Mouse (Mus musculus) heart, embryonic 15.5 days (tissue): ENCODE results near the gene Lrrc36. TPM values are rescaled to one million over a fixed set of nuclear protein-coding genes. Genes with fewer than 3 reads are reported as not detected.

ENCODE experiments used
- ATAC-seq: fragments of 200-750 bp; cut with Nextera tagmentation; replicated peaks from 2 replicates; pipeline ENCODE4 v1.8.0; 2017; ENCODE audit warnings: low read depth, moderate TSS enrichment; ENCODE audit not compliant: insufficient number of reproducible peaks, insufficient read depth, low FRiP score
- H3K27ac ChIP-seq: fragments of 300-500 bp; sonication (generic); 2 replicates; pipeline ENCODE4 v1.5.1; 2015; ENCODE audit warnings: mild to moderate bottlenecking, inconsistent platforms
- H3K27me3 ChIP-seq: fragments of 300-500 bp; sonication (generic); 2 replicates; pipeline ENCODE4 v1.6.1; 2015; ENCODE audit warnings: inconsistent platforms
- H3K36me3 ChIP-seq: fragments of 300-500 bp; sonication (generic); 2 replicates; pipeline ENCODE4 v1.6.1; 2015; ENCODE audit warnings: mild to moderate bottlenecking, inconsistent platforms
- H3K4me1 ChIP-seq: fragments of 300-500 bp; sonication (generic); replicated peaks from 2 replicates; pipeline ENCODE4 v1.6.1; 2015; ENCODE audit warnings: inconsistent platforms
- H3K4me2 ChIP-seq: fragments of 300-500 bp; sonication (generic); 2 replicates; pipeline ENCODE4 v1.6.1; 2015; ENCODE audit warnings: inconsistent platforms, mild to moderate bottlenecking, moderate library complexity
- H3K4me3 ChIP-seq: fragments of 300-500 bp; sonication (generic); 2 replicates; pipeline ENCODE4 v1.5.1; 2015; ENCODE audit warnings: mild to moderate bottlenecking, inconsistent platforms
- H3K9ac ChIP-seq: fragments of 300-500 bp; sonication (generic); 2 replicates; pipeline ENCODE4 v1.6.1; 2015; ENCODE audit warnings: mild to moderate bottlenecking, inconsistent platforms
- H3K9me3 ChIP-seq: fragments of 300-500 bp; sonication (generic); replicated peaks from 2 replicates; pipeline ENCODE4 v1.6.1; 2016; ENCODE audit warnings: inconsistent platforms
- WGBS: fragments of 180-500 bp; shearing (Covaris S2); methylation state at CpG from one replicate; pipeline ENCODE4 v1.1.7; 2015; ENCODE audit warnings: mixed read lengths; 5-methylcytosine and 5-hydroxymethylcytosine counted together
- polyA plus RNA-seq: library from polyadenylated mRNA; unstranded; fragments of >200 nt; fragmentation: Nextera tagmentation; extraction: Ambion mirVana; gene quantifications from 2 replicates; pipeline ENCODE4 v1.2.1, GENCODE M21; 2015

The Lrrc36 gene
- polyA plus RNA-seq, 1 experiment from 2014 or later: 0.19 TPM

DNA sequence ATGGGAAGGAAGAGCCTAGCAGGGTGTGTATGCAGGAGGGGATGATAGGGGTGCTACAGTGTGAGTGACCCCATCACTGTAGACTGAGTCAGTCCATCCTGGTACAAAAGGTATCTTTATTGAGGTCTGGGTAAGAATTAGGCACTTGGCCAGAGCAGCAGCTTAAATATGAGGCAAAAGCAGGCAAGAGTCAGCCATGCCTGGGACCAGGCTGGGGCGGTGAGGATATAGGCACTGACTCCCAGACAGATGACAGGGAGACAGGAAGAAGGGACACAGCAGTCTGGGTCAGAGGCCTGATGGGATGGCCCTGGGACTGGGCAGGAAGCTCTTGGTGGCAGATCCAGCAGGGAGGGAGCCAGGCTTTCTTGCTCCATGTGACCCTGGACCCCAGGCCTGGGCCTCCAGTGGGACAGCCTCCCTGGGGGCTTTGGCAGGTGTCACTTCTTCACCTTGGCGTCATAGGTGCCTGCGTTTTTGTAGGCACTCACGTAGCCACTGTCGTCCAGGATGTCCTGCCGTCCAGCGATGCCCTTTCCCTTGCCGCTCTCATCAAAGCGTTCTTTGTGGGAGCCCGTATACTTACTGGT lies 54.1 kb downstream of the Lrrc36 start:
- no peak overlapping the region for H3K9ac ChIP-seq
- no peak for ATAC-seq
- H3K36me3 ChIP-seq: no peaks in the 10 kb centered on the region
- H3K4me3 ChIP-seq: no peak overlapping the region
- H3K27me3 ChIP-seq: 0 out of 2 replicates have a peak, but pooled peaks cover under 1% of the 10 kb centered on the region
- H3K27ac ChIP-seq: no peak overlapping the region
- H3K4me1 ChIP-seq: peaks cover 31% of the 10 kb centered on the region
- H3K9me3 ChIP-seq: no peaks in the 10 kb centered on the region
- WGBS: 92% methylated on average over 10 of the region's 10 CpGs
- H3K4me2 ChIP-seq: no peak overlapping the region

DNA sequence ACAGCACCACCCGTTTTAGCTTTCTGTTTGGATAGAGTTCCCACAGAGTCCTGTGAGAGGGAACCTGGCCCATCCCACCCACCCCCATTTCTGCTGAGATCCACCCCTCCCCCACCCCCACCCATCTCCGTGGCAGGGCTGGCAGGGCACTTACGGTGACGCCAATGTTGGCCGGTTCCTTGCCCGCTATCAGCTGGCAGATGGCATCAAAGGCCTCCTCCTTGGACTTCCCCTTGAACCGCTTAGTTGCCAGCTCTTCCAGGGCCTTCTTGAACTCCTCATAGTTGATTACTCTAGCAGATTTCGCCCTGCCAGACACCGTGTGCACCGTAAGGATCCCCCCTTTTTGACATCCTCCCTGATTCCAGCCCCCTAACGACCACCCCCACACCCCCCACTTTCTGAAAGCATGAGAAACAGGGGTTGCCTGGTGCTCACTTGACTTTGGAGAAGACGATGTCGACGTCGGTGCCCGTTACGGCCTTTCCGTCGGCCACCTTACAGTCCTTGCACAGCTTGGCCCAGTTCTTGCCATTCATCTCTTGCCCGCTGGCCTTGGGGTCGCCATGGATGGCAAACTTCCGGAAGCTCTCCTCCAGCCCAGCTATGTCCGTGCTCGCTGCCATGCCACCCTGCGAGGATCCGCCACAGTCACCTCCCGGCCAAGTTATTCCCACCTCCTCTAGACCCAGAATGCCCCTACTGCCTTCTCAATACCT lies 54.8 kb downstream of the Lrrc36 start:
- Histone ChIP-seq H3K4me3 (no peak overlapping the region), H3K27ac (no peak overlapping the region), H3K27me3 (peaks cover 7% of the 10 kb centered on the region; the same call in 1 of the 2 replicates), H3K4me1 (peaks cover 33% of the 10 kb centered on the region), H3K9ac (no peak overlapping the region), H3K9me3 (no peaks in the 10 kb centered on the region), H3K36me3 (no peaks in the 10 kb centered on the region), H3K4me2 (no peak overlapping the region)
- ATAC-seq: no peak
- 88% methylated on average over 27 of the region's 27 CpGs for WGBS

DNA sequence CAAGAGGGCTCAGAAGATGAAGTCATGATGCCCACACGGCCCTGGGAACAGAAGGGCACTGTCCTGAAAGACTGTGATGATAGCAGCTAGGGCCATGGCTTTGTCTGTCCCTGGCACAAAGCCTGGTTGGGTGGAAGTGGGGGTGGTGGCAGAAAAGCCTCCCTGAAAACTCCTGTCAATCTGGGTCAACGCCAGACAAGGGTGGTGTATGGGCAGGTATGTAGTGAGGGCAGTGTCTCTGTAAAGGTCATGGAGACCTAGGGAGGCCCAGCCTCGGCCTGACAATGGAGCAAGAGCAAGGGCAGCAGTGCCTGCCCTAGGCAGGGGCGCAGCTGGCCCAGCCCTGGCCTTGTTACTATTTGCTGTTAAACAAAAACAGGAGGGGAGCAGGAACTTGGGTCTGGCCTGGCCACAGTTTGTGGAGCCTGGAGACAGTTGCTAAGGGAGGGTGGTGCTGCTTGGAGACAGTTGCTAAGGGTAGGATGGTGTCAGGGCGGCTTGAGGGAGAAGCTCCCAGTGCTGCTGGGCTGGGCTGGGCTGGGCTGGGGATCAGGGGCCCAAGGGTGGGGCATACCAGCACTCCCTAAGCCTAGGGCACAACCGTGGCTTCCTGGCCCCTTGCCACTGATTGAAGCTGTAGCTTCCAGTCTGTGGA lies 55.8 kb downstream of the Lrrc36 start:
- 55% methylated on average over 6 of the region's 6 CpGs for WGBS
- Histone ChIP-seq H3K36me3 (no peaks in the 10 kb centered on the region), H3K27ac (no peak overlapping the region), H3K4me1 (peaks cover 39% of the 10 kb centered on the region), H3K27me3 (peaks cover 12% of the 10 kb centered on the region; the same call in 1 of the 2 replicates), H3K4me2 (no peak overlapping the region), H3K9me3 (no peaks in the 10 kb centered on the region), H3K4me3 (no peak overlapping the region), H3K9ac (no peak overlapping the region)
- ATAC-seq: no peak

DNA sequence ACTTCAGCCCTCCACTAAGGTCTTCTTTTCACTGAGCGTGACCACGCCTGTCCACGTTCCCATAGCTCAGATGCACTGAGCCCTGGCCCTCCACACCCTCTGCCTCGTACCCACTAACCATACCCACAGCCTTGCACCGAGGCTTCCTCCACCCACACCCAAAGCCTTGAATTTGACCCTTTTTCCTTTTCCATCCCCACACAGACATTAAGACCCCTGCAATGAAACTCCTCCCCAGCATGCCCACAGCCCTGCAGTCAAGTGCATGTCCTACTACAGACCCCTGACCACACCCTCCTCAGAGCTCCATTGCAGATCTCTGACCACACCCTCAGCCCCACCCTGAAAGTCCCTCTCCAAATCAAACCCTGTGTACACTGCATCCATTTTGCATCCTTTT lies 56.4 kb downstream of the Lrrc36 start:
- Histone ChIP-seq H3K4me1 (peaks cover 41% of the 10 kb centered on the region), H3K36me3 (no peaks in the 10 kb centered on the region), H3K4me2 (no peak overlapping the region), H3K27me3 (peaks cover 12% of the 10 kb centered on the region; the same call in 1 of the 2 replicates), H3K27ac (no peak overlapping the region), H3K9ac (no peak overlapping the region), H3K9me3 (no peaks in the 10 kb centered on the region), H3K4me3 (no peak overlapping the region)
- ATAC-seq: no peak
- WGBS: 92% methylated on average over 5 of the region's 5 CpGs

DNA sequence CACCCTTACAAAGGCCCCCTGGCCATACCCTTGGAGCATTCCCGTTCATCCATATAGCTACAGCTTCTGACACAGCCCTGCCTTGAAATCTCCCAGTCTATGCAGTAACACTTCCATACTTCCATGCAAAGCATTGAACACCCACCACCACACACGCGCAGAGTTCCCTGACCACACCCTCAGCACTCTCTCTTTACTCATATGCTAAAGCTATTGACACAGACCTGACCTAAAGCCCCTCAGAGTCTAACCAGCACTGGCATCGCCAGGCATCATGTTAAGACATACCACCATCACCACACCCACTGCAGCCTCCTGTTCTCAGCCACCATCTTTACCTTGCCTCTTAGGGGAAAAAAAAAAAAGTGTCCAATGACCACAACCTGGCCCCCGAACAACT lies 56.9 kb downstream of the Lrrc36 start:
- no peak for ATAC-seq
- Histone ChIP-seq H3K9me3 (no peaks in the 10 kb centered on the region), H3K4me1 (peaks cover 46% of the 10 kb centered on the region), H3K36me3 (no peaks in the 10 kb centered on the region), H3K4me3 (peak overlapping the region; percentile 42; the same call in 1 of the 2 replicates), H3K4me2 (no peak overlapping the region), H3K27me3 (peaks cover 12% of the 10 kb centered on the region; the same call in 1 of the 2 replicates), H3K27ac (no peak overlapping the region), H3K9ac (no peak overlapping the region)
- WGBS: 80% methylated on average over 5 of the region's 5 CpGs

DNA sequence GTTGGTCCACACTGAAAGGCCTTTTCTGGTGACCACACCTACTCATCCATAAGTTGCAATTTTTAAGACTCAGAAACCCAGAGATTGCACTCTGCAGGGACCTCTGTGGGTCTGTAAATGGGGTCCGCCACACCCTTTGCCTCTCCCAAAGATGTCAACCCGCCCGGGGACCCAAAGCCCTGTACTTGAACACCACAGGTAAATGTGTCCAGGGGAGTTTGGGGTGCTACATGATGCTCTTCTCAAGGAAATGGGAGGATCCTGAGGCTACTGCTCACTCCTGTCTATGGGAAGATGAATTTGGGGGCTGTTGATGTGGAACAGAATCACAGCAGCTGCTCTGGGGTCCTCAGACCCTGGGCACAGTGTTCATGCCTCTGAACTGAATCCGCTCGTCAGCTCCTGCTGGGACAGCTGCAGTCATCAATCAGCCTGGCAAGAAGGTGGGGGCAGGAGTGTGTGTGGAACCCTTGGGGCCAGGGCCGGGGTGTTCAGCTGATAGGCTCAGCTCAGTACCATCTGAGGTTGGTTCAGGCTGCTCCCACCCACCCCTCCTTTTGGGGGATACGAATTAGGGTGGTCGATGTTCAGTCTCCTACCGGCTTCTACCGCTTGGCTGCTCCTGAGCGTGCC lies 57.4 kb downstream of the Lrrc36 start:
- H3K4me3 ChIP-seq: peak overlapping the region; percentile 42
- no peak overlapping the region for H3K27ac ChIP-seq
- peaks cover 12% of the 10 kb centered on the region; the same call in 1 of the 2 replicates for H3K27me3 ChIP-seq
- H3K4me1 ChIP-seq: peaks cover 47% of the 10 kb centered on the region
- 25% methylated on average over 11 of the region's 11 CpGs for whole genome bisulfite sequencing
- no peaks in the 10 kb centered on the region for H3K9me3 ChIP-seq
- H3K36me3 ChIP-seq: no peaks in the 10 kb centered on the region
- H3K4me2 ChIP-seq: peak overlapping the region; percentile 64
- peak overlapping the region; percentile 42 for H3K9ac ChIP-seq
- ATAC-seq: peak; percentile 10; the same call in 1 of the 2 replicates

DNA sequence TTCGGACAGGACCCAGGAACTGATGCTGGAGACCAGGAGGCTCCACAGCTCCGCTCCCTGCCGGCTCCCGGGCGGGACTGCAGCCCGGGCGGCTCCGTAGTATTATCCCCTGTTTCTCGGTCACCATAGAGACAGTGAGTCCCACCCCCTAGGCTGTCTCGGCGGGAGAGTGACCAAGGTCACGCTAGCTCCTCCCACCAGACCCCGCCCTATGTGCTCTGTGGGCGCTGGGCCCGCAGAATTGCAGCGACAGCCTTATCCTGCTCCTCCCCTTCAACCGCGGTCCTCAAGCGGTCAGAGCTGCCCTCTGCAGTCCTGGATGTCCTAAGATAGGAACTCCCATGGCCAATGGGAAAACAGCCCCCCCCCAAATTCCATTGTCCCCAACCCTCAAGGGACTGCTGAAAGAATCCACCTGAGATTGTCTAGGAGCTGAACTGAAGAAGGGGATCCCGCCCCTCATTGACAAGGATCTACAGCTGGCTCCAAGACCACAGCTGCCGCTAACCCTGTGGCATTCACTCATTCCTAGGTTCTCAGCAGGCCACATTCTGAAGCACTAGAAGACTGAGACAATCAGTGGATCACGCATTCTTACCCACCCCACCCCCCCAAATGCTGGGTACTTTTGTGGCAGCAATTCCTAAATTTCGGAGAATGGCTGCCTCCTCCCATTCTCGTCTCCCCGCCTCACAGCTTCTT lies 58.1 kb downstream of the Lrrc36 start, which contains the start of gene Tppp3:
Gene Tppp3, minus strand, starts transcription at position 213 of the 702 bp plus-strand sequence.
- peak; percentile 94 for ATAC-seq
- peaks cover 47% of the 10 kb centered on the region for H3K4me1 ChIP-seq

DNA sequence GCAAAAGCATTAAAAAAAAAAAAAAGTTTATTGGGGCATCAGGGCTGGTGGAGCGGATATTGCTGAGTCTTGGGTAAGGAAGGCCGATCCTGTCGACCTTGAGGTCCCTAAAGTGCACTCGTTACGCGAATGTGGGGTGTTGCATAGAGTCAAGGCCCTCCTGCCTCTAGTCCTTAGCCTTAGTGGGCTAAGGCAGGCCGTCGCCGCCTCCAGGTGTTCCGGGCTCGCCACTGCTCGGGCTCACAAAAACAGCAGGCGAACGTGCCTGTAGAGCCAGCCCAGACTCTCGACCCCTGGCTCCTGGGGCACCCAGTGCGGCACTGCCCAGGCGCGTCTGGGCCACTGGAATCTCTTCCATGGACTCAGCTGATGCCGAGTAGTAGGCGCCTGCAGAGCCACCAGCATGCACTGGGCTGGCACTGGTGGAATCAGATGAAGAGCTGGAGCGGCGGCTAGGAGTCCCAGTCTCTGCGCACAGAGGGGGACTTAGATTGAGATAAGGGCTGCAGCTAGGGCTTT lies 59.1 kb downstream of the Lrrc36 start:
- Histone ChIP-seq H3K9me3 (no peaks in the 10 kb centered on the region), H3K27me3 (peaks cover 12% of the 10 kb centered on the region; the same call in 1 of the 2 replicates), H3K4me3 (no peak overlapping the region), H3K36me3 (no peaks in the 10 kb centered on the region), H3K9ac (no peak overlapping the region), H3K27ac (no peak overlapping the region), H3K4me1 (peaks cover 56% of the 10 kb centered on the region), H3K4me2 (no peak overlapping the region)
- 45% methylated on average over 23 of the region's 23 CpGs for WGBS
- ATAC-seq: no peak

More for the DNA sequence above, 58.1 kb downstream of the Lrrc36 start, which contains the start of gene Tppp3:
- Histone ChIP-seq H3K27me3 (peaks cover 12% of the 10 kb centered on the region; the same call in 1 of the 2 replicates), H3K27ac (no peak within 1 kb of the TSS), H3K4me2 (peak within 1 kb of the TSS; percentile 64), H3K36me3 (no peaks in the 10 kb centered on the region), H3K9ac (peak within 1 kb of the TSS; percentile 42), H3K4me3 (peak within 1 kb of the TSS; percentile 42), H3K9me3 (no peaks in the 10 kb centered on the region)
- WGBS: 9% methylated on average over 25 of the region's 25 CpGs

- Histone ChIP-seq H3K4me1 (peaks cover 61% of the 10 kb centered on the region), H3K4me3 (no peak overlapping the region), H3K27ac (no peak overlapping the region), H3K4me2 (no peak overlapping the region), H3K27me3 (peaks cover 12% of the 10 kb centered on the region; the same call in 1 of the 2 replicates), H3K36me3 (no peaks in the 10 kb centered on the region), H3K9ac (no peak overlapping the region), H3K9me3 (no peaks in the 10 kb centered on the region)
- ATAC-seq: no peak
- 74% methylated on average over 9 of the region's 9 CpGs for WGBS
These were observed 59.6 kb downstream of the Lrrc36 start for GRCm38 (mm10) chr8:105472983-105473382.

- peak overlapping the region; percentile 22 for H3K4me2 ChIP-seq
- H3K9me3 ChIP-seq: no peaks in the 10 kb centered on the region
- H3K27me3 ChIP-seq: peaks cover 12% of the 10 kb centered on the region; the same call in 1 of the 2 replicates
- H3K36me3 ChIP-seq: no peaks in the 10 kb centered on the region
- peak overlapping the region; percentile 34; the same call in 1 of the 2 replicates for H3K27ac ChIP-seq
- no peak overlapping the region for H3K9ac ChIP-seq
- H3K4me1 ChIP-seq: peaks cover 65% of the 10 kb centered on the region
- no peak for ATAC-seq
- 32% methylated on average over 17 of the region's 17 CpGs for WGBS
- H3K4me3 ChIP-seq: no peak overlapping the region
These were observed 60.6 kb downstream of the Lrrc36 start for GRCm38 (mm10) chr8:105473816-105474606.
